Mouse (Mus musculus) neural tube, embryonic 13.5 days (tissue): ENCODE results near the gene Tmem151b. TPM values are rescaled to one million over a fixed set of nuclear protein-coding genes. Genes with fewer than 3 reads are reported as not detected.
A peak's percentile ranks its signal among the peaks of the same experiment; 100 is the strongest.

Source experiments
- ATAC-seq: fragments of 200-750 bp; cut with Nextera tagmentation; 2 replicates; pipeline ENCODE4 v1.8.0; 2017; ENCODE audit warnings: low read depth, mild to moderate bottlenecking, moderate TSS enrichment, moderate library complexity
- H3K27ac ChIP-seq: fragments of 300-500 bp; sonication (generic); replicated peaks from 2 replicates; pipeline ENCODE4 v1.5.1; 2015; ENCODE audit warnings: moderate library complexity, mild to moderate bottlenecking, inconsistent platforms
- H3K27me3 ChIP-seq: fragments of 300-500 bp; sonication (generic); 2 replicates; pipeline ENCODE4 v1.6.1; 2015; ENCODE audit warnings: mild to moderate bottlenecking, inconsistent platforms
- H3K36me3 ChIP-seq: fragments of 300-500 bp; sonication (generic); 2 replicates; pipeline ENCODE4 v1.6.1; 2015; ENCODE audit warnings: mild to moderate bottlenecking, inconsistent platforms
- H3K4me1 ChIP-seq: fragments of 300-500 bp; sonication (generic); replicated peaks from 2 replicates; pipeline ENCODE4 v1.6.1; 2015; ENCODE audit warnings: inconsistent platforms
- H3K4me2 ChIP-seq: fragments of 300-500 bp; sonication (generic); 2 replicates; pipeline ENCODE4 v1.6.1; 2015; ENCODE audit warnings: inconsistent platforms, mild to moderate bottlenecking, moderate library complexity
- H3K4me3 ChIP-seq: fragments of 300-500 bp; sonication (generic); 2 replicates; pipeline ENCODE4 v1.5.1; 2015; ENCODE audit warnings: mild to moderate bottlenecking, inconsistent platforms
- H3K9ac ChIP-seq: fragments of 300-500 bp; sonication (generic); 2 replicates; pipeline ENCODE4 v1.6.1; 2015; ENCODE audit warnings: moderate library complexity, mild to moderate bottlenecking, inconsistent platforms
- H3K9me3 ChIP-seq: fragments of 300-500 bp; sonication (generic); 2 replicates; pipeline ENCODE4 v1.6.1; 2016; ENCODE audit warnings: inconsistent platforms
- WGBS: fragments of 180-500 bp; shearing (Covaris S2); methylation state at CpG from one replicate; pipeline ENCODE4 v1.1.7; 2015; 5-methylcytosine and 5-hydroxymethylcytosine counted together
- polyA plus RNA-seq: library from polyadenylated mRNA; unstranded; fragments of >200 nt; fragmentation: Nextera tagmentation; extraction: Ambion mirVana; gene quantifications from 2 replicates; pipeline ENCODE4 v1.2.1, GENCODE M21; 2015

Gene Tmem151b
- polyA plus RNA-seq = 19.4 and 22.6 TPM in 2 replicates

DNA sequence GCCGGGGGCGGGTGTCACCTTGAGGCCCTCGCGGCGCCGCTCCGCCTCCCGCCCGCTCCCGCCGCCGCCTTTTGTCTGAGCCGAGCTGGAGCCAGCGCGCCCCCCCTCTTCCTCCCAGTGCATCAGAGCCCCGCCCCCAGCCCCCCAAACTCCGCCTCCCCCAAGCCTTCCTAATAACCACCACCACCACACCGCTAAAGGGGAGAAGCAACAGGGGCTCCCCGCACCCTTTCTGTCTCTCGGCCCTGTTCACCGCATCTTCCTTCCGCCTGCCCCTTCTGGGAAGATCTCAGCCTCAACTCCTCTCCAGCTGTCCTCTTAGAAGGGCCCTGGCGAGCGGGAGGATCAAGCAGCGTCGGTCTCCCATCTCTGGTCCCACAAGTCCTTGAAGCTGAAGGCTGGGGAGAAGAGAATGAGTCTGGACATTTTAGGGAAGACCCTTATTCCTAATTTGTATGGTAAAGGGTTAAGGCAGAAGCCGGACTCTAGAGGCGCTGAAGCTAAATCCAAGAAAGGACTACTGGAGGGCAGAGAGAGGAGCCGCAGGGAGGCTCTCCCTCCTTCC lies at the start of gene Tmem151b:
Gene Tmem151b, minus strand, starts transcription at position 61 of the 565 bp plus-strand sequence.
- H3K27ac ChIP-seq = peak within 1 kb of the TSS; percentile 93
- peaks cover 51% of the 10 kb centered on the region for H3K27me3 ChIP-seq
- peaks cover 18% of the 10 kb centered on the region for H3K36me3 ChIP-seq
- peaks cover 52% of the 10 kb centered on the region for H3K4me1 ChIP-seq
- peak; percentile 48 for ATAC-seq
- WGBS = 1% methylated on average over 17 of the region's 29 CpGs
- peak within 1 kb of the TSS; percentile 66 for H3K4me2 ChIP-seq
- no peaks in the 10 kb centered on the region for H3K9me3 ChIP-seq
- H3K9ac ChIP-seq = peak within 1 kb of the TSS; percentile 97
- H3K4me3 ChIP-seq = peak within 1 kb of the TSS; percentile 76

DNA sequence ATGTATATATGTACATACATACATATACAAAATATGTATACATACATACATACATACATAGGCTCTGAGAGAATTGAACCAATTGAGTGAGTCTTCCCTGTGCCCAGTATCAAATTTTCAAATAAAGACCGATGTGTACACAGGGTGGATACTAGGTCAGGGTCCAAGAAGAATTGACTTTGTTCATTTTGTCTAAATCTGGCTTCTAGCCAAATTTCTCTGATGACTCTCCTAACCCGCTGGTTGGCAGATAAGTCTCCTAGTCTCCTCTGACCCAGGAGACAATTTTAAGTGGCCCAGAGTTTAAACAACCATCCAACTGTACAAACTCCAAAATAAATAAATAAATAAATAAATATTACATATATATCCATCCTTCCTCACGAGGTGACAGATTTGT lies 49.4 kb upstream of the Tmem151b start:
- H3K27ac ChIP-seq = no peak overlapping the region
- no peak overlapping the region for H3K4me3 ChIP-seq
- H3K9me3 ChIP-seq = no peaks in the 10 kb centered on the region
- H3K36me3 ChIP-seq = no peaks in the 10 kb centered on the region
- H3K9ac ChIP-seq = 0 out of 2 replicates have a peak overlapping the region, but pooled peaks have one; percentile 56
- H3K27me3 ChIP-seq = peaks cover 37% of the 10 kb centered on the region
- peaks cover 57% of the 10 kb centered on the region for H3K4me1 ChIP-seq
- H3K4me2 ChIP-seq = peak overlapping the region; percentile 53
- 46% methylated on average over 3 of the region's 3 CpGs for WGBS
- no peak for ATAC-seq

DNA sequence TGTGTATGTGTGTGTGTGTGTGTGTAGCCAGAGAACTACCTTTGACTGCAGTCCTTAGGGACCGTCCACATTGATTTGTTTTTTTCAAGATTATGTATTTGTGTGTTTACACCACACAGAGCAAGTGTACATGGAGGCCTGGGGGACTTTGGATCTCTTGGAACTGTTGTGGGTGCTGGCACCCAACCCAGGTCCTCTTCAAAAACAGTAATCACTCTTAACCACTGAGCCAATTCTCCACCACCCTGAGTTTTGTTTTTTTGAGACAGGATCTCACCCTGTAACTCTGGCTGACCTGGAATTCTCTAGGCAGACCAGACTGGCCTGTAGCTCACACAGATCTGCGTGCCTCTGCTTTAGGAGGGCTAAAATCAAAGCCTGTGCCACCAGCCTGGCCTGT lies 48.9 kb upstream of the Tmem151b start:
- H3K27me3 ChIP-seq = peaks cover 42% of the 10 kb centered on the region
- no peaks in the 10 kb centered on the region for H3K36me3 ChIP-seq
- peaks cover 62% of the 10 kb centered on the region for H3K4me1 ChIP-seq
- H3K27ac ChIP-seq = peak overlapping the region; percentile 28; the same call in 1 of the 2 replicates
- no peak for ATAC-seq
- no peak overlapping the region for H3K4me2 ChIP-seq
- no peak overlapping the region for H3K9ac ChIP-seq
- H3K9me3 ChIP-seq = no peaks in the 10 kb centered on the region
- WGBS = 81% methylated on average over 2 of the region's 2 CpGs
- H3K4me3 ChIP-seq = no peak overlapping the region

DNA sequence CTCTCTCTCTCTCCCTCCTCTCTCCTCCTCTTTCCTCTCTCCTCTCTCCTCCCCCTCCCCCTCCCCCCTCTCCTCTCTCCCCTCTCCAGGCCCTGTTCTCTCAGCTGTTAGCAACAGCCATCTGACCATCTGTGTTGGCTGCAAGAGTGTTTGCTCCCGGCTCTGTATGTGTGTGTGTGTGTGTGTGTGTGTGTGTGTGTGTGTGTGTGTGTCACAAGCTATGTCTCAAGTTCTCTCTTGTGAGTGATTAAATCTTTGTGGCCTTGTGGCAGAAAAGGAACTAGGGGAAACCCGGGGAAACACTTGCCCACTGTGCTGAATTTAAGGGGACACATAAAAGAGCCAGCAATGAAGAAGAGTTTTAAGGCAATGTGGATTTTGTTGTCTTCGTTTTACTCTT lies 48.3 kb upstream of the Tmem151b start:
- no peak overlapping the region for H3K4me2 ChIP-seq
- H3K36me3 ChIP-seq = no peaks in the 10 kb centered on the region
- peak overlapping the region; percentile 28 for H3K27ac ChIP-seq
- H3K27me3 ChIP-seq = peaks cover 46% of the 10 kb centered on the region
- H3K9ac ChIP-seq = no peak overlapping the region
- H3K4me1 ChIP-seq = peaks cover 68% of the 10 kb centered on the region
- no peaks in the 10 kb centered on the region for H3K9me3 ChIP-seq
- no peak for ATAC-seq
- WGBS = 35% methylated on average over 3 of the region's 3 CpGs
- no peak overlapping the region for H3K4me3 ChIP-seq

DNA sequence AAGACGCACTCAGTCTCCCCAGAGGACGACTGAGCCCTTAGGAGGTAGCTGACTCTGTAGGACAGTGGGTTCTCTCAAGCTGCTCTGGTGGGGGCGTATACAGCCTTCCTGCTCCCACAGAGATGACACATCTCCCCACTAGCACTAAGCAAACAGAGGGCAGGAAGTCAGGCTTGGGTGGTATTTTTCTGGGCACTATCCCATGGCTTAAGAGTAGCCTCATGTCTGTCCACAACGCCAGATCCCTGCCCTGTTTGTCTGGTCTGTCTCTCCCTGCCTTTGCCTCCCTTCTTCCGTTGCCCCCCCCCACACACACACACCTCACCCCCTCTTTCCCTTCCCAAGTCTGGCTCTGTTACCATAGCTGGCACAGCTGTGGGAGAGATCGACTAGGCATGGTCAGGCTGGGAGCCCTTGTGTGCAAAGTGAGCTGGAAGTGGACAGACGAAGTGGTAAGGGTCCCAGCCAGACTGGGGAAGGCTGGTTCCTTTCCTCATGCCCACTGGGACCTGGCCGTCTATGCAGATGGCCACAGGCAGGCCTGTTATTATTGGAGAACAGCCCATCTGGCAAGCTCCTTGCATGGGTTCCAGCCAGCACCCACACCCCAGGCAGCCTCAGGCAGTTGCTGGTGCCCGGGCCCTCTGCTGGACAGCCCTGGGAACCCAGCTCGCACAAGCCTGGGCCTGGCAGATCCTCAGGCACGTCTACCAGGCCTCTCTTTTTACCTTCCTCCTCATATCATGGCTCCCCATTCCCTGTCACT lies 47.3 kb upstream of the Tmem151b start:
- Histone ChIP-seq H3K4me2 (peak overlapping the region; percentile 80; the same call in 1 of the 2 replicates), H3K36me3 (no peaks in the 10 kb centered on the region), H3K4me3 (no peak overlapping the region), H3K4me1 (peaks cover 72% of the 10 kb centered on the region), H3K9me3 (no peaks in the 10 kb centered on the region), H3K27me3 (peaks cover 40% of the 10 kb centered on the region), H3K9ac (no peak overlapping the region; the same call in 1 of the 2 replicates), H3K27ac (peak overlapping the region; percentile 64)
- 27% methylated on average over 11 of the region's 11 CpGs for WGBS
- ATAC-seq = peak; percentile 36; the same call in 1 of the 2 replicates

DNA sequence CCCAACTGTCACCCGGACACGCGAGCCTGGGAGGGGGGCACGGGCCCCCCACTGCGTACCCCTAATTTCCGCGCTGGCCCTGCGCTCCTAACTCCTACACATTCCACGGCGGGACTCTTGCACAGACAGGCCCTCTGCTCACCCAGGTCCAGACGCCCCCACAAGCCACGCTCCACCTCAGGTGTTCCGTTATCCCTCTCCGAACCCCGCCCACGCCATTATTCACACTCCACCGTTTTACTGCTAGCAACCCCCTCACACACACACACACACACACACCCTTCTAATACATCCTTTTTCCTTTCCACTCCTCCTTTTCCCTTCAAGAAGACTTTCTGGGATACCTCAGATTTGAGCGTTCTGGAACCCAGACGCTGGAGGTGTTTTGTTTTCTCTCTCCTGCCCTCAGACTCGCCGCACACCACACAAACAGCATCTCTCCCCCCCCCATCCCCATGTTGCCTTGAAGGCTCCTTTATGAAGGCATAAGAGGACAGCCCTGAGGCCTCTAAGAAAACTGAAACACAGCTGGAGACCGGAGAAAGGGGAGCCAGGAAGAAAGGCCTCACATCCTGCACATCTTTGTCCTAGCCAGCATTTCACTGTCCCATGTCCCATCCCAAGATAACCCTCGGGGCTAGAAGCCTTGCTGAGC lies 46.4 kb upstream of the Tmem151b start:
- peak; percentile 38 for ATAC-seq
- Histone ChIP-seq H3K4me1 (peaks cover 73% of the 10 kb centered on the region), H3K36me3 (no peaks in the 10 kb centered on the region), H3K27ac (peak overlapping the region; percentile 64), H3K9ac (peak overlapping the region; percentile 65), H3K4me3 (peak overlapping the region; percentile 45), H3K4me2 (peak overlapping the region; percentile 80), H3K27me3 (peaks cover 30% of the 10 kb centered on the region), H3K9me3 (no peaks in the 10 kb centered on the region)
- WGBS = 4% methylated on average over 23 of the region's 23 CpGs

DNA sequence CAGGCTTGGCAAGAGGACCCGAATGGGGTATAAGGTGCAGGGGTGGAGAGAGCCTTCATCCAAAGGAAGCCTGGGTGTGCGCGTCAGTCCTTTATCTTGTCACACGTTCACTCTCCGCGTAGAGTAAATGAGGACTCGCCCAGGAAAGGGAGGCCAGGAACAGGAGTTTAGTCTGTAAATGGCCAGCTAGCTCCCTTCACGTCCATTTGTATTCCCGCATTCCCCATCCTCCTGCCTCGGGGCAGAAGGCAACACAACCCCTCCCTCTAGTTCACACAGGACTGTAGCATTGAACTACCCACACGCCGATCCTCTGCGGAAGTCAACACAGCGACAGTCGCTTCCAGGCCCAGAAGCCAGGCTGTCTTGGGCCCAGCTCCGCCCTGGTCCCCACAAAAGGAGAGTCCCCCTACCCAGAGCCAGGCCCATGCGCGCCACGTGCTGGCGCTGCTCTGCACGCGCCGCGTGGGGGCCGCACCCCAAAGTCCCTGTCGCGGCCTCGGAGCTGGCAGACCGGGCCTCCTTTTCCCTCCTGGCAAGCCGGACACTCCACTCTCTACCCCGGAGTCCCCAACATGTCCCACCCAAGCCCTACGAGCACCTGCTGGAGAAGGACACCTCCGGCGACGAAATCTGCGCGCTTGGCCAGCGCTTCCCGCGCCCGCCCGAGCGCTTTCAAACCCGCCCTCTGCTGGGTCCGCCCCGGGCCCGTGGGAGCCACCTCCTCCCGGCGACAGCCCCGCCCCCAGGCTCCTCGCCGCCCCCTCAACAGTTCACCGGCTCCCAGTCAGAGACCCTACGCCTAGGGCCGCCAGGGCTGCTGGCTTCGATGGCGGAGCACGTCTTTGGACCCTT lies 45.6 kb upstream of the Tmem151b start:
- H3K9me3 ChIP-seq = no peaks in the 10 kb centered on the region
- WGBS = under 1% methylated on average over 54 of the region's 58 CpGs
- H3K4me2 ChIP-seq = peak overlapping the region; percentile 80
- H3K9ac ChIP-seq = peak overlapping the region; percentile 65
- peak; percentile 79 for ATAC-seq
- no peaks in the 10 kb centered on the region for H3K36me3 ChIP-seq
- H3K27me3 ChIP-seq = peaks cover 23% of the 10 kb centered on the region
- peak overlapping the region; percentile 45 for H3K4me3 ChIP-seq
- peak overlapping the region; percentile 64 for H3K27ac ChIP-seq
- peaks cover 73% of the 10 kb centered on the region for H3K4me1 ChIP-seq

DNA sequence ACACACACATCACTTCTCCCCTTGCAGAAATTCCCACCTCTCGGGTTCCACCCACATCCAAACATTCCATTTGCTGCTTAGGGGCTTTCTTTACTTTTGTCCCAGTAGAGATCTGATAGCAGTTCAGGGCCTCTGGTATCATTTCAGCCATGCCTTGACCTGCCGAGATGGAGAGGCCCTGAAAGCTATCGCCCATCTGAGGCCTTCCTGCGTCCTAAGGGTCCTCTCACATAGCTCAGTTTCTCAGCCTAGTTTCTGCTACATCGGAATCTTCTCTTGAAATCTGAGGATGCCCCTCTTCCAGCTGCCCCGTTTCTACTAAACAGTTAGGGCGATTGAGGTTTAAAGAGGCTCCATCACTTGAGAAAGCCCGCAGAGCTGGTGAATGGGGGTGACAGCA lies 44.7 kb upstream of the Tmem151b start:
- no peaks in the 10 kb centered on the region for H3K36me3 ChIP-seq
- peaks cover 65% of the 10 kb centered on the region for H3K4me1 ChIP-seq
- WGBS = 49% methylated on average over 8 of the region's 8 CpGs
- peak overlapping the region; percentile 65; the same call in 1 of the 2 replicates for H3K9ac ChIP-seq
- H3K4me2 ChIP-seq = peak overlapping the region; percentile 80
- no peaks in the 10 kb centered on the region for H3K9me3 ChIP-seq
- ATAC-seq = no peak
- peaks cover 18% of the 10 kb centered on the region for H3K27me3 ChIP-seq
- H3K27ac ChIP-seq = no peak overlapping the region
- H3K4me3 ChIP-seq = peak overlapping the region; percentile 45

DNA sequence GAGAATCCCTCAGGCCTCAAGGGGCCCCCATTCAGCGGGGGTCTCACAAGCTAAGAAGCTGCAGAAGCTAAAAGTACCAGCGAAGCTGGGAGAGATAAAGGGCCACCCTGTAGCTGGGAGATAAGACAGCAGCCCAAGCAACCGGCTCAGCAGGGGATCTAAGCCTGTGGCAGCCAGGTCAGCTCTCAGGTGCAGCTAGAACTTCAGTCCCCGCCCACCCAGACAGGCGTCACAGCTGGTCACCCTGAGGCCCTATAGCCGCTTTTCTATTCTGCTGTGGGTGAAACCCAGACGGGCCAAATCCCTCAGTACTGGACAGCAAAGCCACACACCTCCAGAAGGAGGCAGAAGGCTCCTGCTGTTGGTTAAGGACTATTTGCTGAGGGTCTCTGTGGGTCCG lies 44.0 kb upstream of the Tmem151b start:
- ATAC-seq = no peak
- no peak overlapping the region for H3K9ac ChIP-seq

DNA sequence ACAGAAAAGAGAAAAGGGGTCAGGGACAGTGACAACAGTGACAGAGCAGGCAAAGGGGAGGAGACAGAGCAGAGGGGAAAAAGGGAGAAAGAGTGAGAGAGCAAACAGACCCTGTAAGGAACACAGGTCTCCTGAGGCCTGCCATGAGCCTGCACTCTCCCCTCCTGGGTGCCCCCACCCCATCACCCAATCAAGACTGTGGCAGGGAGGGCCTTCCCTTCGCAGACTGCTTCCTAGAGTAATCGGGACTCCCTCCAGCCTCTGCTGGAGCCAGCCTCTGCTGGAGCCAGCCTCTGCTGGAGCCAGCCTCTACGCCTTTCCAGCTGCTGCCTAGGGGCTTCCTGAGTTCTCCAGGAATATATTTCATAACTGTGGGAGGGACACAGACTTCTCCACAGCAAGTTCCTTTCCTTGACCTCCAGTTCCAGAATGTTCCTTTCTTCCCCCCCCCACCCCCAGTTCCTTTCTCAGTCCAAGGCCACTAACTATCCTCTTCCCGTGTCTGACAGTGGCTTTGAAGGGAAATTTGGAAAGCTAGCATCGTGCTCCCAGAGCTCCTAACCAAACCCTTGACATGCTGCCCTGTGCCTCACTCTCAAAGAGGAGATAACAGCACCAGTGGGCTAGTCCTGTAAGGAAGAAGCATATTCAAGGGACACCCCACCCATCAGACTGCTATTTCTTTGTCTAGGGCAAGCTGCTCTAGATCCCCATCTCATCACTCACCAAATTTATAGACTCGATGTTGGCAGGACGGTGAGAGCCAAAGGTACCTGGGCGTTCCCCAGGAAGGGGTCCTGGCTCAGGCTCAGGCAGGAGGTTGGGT lies 43.3 kb upstream of the Tmem151b start:
- H3K27me3 ChIP-seq = peaks cover 18% of the 10 kb centered on the region
- no peak overlapping the region for H3K27ac ChIP-seq
- 63% methylated on average over 8 of the region's 8 CpGs for WGBS
- H3K9ac ChIP-seq = peak overlapping the region; percentile 47; the same call in 1 of the 2 replicates
- ATAC-seq = no peak
- H3K4me3 ChIP-seq = no peak overlapping the region
- peaks cover 56% of the 10 kb centered on the region for H3K4me1 ChIP-seq
- no peaks in the 10 kb centered on the region for H3K9me3 ChIP-seq
- peak overlapping the region; percentile 80; the same call in 1 of the 2 replicates for H3K4me2 ChIP-seq
- H3K36me3 ChIP-seq = no peaks in the 10 kb centered on the region

More for the DNA sequence above, 44.0 kb upstream of the Tmem151b start:
- Histone ChIP-seq H3K27ac (no peak overlapping the region), H3K4me2 (peak overlapping the region; percentile 80), H3K27me3 (peaks cover 18% of the 10 kb centered on the region), H3K9me3 (no peaks in the 10 kb centered on the region), H3K36me3 (no peaks in the 10 kb centered on the region), H3K4me1 (peaks cover 59% of the 10 kb centered on the region), H3K4me3 (no peak overlapping the region)
- 35% methylated on average over 8 of the region's 8 CpGs for WGBS
